Mouse (Mus musculus): ENCODE data around the gene Gcnt2.

DNA sequence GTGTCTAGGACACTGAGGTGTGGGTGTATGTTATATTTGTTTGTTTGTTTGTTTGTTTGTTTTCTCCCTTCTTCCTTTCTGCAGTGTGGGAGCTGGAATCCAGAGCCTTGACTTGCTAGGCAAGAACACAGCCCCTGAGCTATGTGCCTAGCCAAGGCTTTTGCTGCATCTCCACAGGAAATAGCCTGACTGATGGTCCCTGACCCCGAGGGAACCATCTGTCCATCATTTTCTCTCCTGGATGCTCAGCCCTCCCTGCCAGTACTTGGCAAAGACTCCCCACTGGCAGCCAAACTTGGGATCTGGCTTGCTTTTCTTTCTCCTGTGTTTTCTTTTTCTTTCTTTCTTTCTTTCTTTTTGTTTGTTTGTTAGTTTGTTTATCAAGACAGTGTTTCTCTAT lies 17.4 kb upstream of the Gcnt2 start:
- TF ChIP-seq ZNF384 (IDR thresholded peaks at IDR 0.05; ENCODE audit: low read depth, low read length) (no peak), HCFC1 (IDR thresholded peaks at IDR 0.05; ENCODE audit: borderline replicate concordance, insufficient read depth, low read length) (no peak)
